Mouse (Mus musculus) kidney, adult 18-20 months (tissue): ENCODE results near the gene Timd2.
A peak's percentile ranks its signal among the peaks of the same experiment; 100 is the strongest.
"Not testable (repeated sequence)": the region's sequence is repeated elsewhere in the genome, so short reads cannot be mapped to it uniquely, and the experiment has no call there.

Experiments
- DNase-seq: peaks from one replicate; pipeline ENCODE4 v3.0.0; 2021

Gene Timd2

DNA sequence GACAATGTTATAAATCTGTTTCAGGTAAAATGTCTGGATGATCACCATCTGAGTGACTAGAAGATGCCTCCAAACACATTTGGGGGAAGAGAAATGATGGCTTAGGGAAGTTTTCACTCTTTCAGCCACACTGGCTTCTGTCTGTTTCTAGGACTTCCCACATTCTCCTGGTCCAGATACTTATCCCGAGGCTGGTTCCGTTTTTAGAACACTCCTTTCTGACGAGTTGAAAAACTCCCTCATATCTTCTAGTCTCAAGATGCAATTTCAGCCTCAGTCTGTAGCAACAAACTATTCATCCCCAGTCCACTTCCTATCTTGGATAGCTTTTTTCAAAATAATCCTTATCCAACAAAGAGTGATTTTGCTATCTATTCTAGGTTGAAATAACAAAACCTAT, 54.4 kb downstream of the Timd2 start:
- no peak for DNase-seq

GRCm38 (mm10) chr11:46649655-46650054, 57.2 kb downstream of the Timd2 start:
- DNase-seq: not testable (repeated sequence)

GRCm38 (mm10) chr11:46644824-46645223, 62.0 kb downstream of the Timd2 start:
- DNase-seq: no peak

DNA sequence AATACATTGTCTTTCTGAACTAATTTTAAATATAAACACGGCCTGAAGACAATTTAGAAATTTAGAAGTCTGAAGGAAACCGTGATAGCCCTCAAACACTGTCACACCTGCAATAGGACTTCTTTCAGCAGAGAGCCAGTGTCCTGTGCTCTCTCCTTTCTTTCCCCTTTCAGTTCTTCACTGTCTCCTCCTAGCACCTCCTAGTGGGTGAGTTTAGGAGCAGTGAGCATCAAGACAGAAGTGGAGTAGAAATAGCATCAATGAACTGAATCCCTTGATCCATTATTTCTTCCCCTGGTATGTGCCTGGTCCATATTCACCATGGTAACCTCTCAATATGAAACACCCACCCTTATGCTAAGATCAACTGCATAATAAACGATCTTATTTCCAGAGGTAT, 70.3 kb downstream of the Timd2 start:
- no peak for DNase-seq

DNA sequence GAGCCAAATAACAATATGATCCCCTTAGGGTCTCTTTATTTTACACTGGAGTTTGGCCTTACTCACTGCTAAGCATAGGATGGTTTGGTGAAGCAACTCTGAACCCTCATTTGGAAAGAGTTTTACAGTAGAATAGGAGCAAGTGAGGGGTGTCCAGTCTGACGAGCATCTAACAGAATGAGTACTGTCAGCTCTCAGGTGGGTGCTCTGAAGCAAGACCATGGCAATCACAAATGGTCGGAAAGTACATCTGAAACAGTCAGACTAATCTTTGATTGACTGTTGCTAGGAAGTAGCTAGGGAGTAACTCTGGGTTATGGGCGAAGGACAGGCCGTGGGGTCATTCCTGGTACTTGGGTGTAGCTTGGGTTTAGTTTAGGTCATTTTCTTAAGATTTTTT, 71.3 kb downstream of the Timd2 start:
- not testable (repeated sequence) for DNase-seq

DNA sequence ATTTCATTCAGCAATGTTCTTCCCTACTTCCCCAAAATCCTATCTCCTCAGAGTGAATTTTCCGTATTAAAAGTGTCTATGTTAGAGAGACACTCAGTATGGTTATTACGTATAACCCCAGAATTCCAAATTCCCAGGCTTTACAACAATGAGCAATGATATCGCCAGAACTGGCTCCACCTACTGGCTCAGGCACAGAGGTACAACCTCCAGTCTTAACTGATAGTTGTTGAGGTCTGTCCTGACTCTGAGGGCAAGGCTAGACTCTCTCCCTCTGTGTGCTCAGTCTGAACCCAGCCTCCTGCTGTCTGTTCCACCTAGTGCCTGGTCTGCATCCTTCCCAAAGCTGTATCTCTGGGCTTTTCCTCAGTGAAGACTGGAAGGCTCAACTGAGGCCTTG, 75.2 kb downstream of the Timd2 start:
- DNase-seq: peak; percentile 13

- DNase-seq: no peak
These were observed 77.6 kb downstream of the Timd2 start, which contains the start of gene Dppa1 for GRCm38 (mm10) chr11:46629211-46629795. Dppa1 (minus strand) TSS chr11:46629261.

GRCm38 (mm10) chr11:46620414-46621168, 86.3 kb downstream of the Timd2 start:
- DNase-seq: no peak

- no peak for DNase-seq
These were observed 86.9 kb downstream of the Timd2 start for GRCm38 (mm10) chr11:46619929-46620328.
